Mouse (Mus musculus) cerebellum, adult 2 months (tissue): ENCODE data around the gene Cdc14a.

ENCODE experiments used
- CTCF ChIP-seq: fragments of 200-500 bp; IDR thresholded peaks from 2 replicates; pipeline ENCODE4 v1.5.1; 2011; ENCODE audit warnings: low read depth, mild to moderate bottlenecking, control low read depth, low read length, moderate library complexity, borderline replicate concordance; ENCODE audit not compliant: insufficient read depth
- POLR2A ChIP-seq: fragments of 200-500 bp; IDR thresholded peaks from 2 replicates; pipeline ENCODE4 v1.6.1; 2011; ENCODE audit warnings: low read length, control low read depth, borderline replicate concordance; ENCODE audit not compliant: insufficient read depth

DNA sequence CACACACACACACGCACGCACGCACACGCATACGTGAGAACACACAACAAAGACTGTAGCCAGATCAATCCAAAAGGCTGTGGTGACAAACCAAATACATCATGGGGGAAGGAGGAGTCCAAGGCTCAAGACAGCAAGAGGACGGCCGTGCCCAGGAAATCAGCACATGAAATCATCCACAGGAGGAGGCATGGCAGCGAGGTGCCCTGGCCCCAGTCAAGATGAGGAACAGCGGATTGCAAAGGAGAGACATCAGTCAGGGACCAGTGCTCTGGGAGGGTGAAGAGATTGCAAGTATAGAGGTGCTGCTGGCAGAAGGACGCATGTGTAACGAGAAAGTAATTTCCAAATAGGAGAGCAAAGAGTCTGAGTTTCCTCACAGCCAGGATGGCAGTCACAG lies 22.4 kb downstream of the Cdc14a start:
- TF ChIP-seq CTCF (no peak), POLR2A (no peak)
